Mouse (Mus musculus) granulocyte monocyte progenitor cell, adult 5-6 weeks (primary cell): ENCODE measurements around the gene Otub2. TPM values are rescaled to one million over a fixed set of nuclear protein-coding genes. Genes with fewer than 3 reads are reported as not detected.

ENCODE experiments used
- ATAC-seq: replicated peaks from 2 replicates; pipeline ENCODE4 v1.8.0; 2016; ENCODE audit warnings: mild to moderate bottlenecking, moderate TSS enrichment, inconsistent platforms; ENCODE audit not compliant: poor library complexity, severe bottlenecking
- total RNA-seq, 2 experiments: library from RNA; stranded (forward) in 1 of 2; stranded (reverse) in 1 of 2; fragments of 200-712, 200-1000 nt in 1 of 2; fragments of >200 nt in 1 of 2; fragmentation: Nextera tagmentation in 1 of 2; gene quantifications; 2 replicates each; pipeline ENCODE4 v1.2.3; 2014 to 2017

Gene Otub2
- total RNA-seq (2014; fragmentation: Nextera tagmentation) (0.56 and 0.66 TPM in 2 replicates), total RNA-seq (2017) (0.67 and 0.78 TPM in 2 replicates)

GRCm38 (mm10) chr12:103388505-103389347 lies at the start of gene Otub2:
Otub2 (plus strand) TSS chr12:103388682.
- ATAC-seq, result peak; percentile 97

DNA sequence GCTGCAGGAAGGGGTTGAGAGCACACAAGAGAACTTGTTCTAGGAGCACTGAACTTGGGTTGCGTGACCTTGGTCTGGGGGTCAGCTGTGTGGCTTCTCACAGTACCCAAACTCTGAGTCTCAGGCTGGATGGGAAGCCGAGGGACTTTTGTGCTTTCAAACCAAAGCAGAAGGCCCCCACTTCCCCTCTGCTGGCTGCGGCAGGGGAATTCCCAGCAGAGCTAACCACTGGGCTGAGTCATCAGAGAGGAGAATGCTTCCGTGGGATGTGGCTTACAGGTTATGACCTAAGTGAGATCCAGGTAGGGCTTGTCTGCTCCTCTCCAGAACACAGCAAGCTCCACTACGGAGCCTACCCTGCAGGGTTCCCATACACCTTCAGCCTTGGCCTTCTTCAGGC lies 47.3 kb upstream of the Otub2 start:
- peak; percentile 59 for ATAC-seq

DNA sequence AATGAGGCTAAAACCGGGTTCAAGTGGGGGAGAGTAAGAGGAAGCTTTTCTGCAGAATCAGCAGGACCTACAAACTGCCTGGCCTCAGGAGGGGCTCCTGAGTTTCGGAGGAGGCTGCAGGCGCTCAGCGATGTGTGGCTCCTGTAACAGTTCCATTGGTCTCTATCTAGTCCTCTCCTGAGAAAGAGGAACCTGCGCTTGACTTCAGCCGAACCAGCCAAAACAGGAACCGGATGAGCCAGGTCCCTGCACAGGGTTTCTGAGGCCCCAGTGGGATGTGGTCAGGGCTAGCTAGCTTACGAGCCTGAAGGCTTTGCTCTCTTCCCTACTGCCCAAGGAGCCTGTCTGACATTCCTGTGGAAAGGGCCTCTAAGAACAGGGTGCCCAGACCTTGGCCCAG lies 45.0 kb upstream of the Otub2 start:
- peak; percentile 86 for ATAC-seq

DNA sequence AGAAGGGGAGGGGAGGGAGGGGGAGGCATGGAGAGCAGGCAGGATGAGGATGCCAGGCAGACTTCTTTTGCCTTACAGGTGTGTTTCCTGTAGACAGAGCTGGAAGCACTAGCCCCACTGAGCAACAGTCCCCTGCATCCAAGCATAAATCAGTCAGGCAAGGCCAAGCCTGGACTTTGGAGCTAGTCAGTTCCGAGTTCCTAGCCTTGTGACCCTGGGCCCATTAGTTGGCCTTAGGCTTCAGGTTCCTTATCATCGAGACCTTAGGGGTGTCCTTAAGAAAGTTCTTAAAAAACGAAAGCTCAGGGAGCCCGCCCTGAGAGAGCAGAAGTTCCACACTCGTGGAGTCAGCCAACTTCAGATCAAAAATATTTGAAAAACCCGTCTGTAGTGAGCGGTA lies 43.5 kb upstream of the Otub2 start:
- no peak for ATAC-seq

DNA sequence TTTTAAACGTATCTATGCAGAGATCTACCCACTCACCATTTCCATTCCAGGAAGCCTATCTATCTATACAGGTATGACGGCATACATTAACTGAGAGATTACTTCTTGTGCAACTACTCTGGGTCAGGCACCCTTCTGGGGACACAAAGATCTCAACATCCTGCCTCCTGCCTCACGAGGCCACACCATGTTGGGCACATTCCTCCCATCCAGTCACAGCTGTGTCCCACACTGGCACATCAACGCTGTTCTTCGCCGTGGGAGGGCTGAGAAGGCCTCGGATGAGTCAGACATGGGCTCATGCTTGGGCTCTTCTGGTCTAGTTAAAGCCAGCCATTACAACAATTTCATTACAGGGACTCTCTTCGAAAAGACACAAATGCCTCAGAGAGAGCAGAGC lies 41.5 kb upstream of the Otub2 start:
- no peak for ATAC-seq

DNA sequence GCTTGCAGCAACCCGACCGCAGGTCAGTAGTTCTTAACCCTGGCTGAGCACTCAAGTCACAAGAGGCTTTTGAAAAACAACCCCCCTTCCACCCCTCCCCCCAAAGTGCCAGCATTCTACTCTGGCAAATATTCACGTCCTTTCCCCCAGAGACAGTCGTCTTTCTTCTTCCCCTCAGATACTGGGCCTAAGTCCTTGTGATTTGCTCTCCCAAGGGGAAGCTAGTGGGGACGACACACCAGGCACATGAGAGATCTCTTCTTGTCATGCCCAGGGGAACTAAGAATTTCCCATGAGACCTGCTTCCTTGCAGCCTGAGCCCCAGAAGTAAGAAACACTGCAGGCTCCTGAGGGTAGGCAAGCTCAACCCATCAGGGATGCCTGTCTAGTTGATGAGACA lies 41.1 kb upstream of the Otub2 start:
- no peak for ATAC-seq

- ATAC-seq, result peak; percentile 68
These were observed 40.0 kb upstream of the Otub2 start for GRCm38 (mm10) chr12:103348506-103348905.

- no peak for ATAC-seq
These were observed 35.7 kb upstream of the Otub2 start for GRCm38 (mm10) chr12:103352735-103353134.

DNA sequence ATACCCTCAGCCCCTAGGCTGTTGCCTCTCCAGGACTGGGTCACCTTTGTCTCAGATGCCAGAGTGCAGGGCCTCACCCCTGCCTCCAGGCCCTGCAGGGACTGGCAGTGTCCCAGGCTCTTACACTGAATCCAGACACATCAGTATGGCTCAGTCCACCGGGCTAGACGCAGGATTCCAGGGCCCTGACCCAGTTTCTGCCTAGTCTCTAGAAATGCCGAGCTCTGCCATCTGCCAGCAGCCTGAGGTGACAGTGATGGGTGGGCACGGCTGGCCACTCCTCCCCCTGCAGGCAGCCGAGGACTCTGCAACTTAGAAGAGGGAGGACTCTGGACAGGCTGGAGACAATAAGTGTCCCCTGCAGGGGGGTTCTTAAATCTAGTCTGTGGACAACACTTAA lies 34.9 kb upstream of the Otub2 start:
- ATAC-seq, result peak; percentile 77

DNA sequence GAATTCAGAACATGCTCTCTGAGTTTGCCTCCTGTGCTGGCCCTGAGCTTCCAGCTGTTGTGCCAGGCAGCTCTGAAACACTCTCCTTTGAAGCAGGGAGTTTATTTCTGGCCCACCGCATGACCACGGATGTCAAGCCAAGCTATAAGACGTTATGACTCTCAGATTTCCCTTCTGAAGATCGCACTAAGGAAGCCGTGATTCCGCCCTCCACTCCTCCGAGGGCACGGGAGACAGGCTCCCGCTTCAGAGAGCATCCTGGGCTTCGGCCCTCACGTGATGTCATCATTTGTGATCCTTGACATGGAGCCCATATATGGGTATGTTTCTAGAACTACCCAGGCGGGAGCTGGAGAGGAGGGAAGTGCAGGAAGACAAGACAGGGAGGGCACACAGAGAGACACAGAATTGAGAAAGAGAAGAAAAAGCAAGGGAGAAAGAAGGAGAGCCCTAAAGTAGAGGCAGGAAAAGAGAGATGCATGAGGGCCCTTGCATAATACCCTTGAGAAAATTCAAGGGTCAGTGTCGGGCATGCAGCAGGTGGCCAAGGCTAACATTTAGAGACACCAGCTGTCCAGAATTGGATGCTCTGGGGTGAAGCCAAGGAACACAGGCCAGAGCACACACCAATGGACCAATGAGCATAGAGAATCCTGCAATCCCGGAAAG lies 32.6 kb upstream of the Otub2 start, which contains the start of gene Asb2:
Asb2 (minus strand) TSS at position 256 of the 669 bp plus-strand sequence.
- no peak for ATAC-seq

DNA sequence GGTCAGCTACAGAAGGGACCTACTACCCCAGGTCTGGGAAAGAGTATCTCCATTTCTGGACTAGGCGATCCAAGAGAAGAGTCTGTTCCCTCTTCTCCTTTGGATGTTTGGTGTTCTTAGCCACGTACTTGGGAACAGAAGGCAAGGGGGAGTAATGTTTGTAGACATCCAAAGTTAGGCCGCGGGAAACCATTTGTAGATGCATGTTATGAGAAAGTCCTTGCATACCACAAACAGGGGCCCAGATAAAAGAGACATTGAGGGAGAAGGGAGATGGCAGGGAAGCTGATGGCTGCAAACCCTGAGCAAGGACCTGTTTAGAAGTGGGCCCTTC lies 32.1 kb upstream of the Otub2 start:
- no peak for ATAC-seq

DNA sequence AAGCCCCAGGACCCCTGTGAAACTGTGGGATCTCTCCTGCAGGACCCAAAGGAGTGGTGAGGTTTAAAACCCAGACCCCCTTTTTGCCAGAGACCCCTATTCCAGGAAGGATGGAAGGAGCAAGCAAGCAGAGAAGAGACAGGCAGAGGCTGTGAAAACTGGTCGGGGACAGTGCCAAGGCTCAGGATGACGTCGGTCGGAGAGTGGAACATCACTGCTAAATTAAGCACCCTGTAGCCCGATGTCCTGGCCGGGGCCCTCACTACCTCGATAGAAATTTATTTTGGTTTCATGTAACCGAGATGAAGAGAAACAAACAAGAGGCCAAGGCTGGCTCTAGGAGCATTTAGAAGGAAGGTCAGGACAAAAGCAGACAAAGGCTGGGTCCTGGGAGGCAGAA lies 30.3 kb upstream of the Otub2 start:
- ATAC-seq, result no peak

DNA sequence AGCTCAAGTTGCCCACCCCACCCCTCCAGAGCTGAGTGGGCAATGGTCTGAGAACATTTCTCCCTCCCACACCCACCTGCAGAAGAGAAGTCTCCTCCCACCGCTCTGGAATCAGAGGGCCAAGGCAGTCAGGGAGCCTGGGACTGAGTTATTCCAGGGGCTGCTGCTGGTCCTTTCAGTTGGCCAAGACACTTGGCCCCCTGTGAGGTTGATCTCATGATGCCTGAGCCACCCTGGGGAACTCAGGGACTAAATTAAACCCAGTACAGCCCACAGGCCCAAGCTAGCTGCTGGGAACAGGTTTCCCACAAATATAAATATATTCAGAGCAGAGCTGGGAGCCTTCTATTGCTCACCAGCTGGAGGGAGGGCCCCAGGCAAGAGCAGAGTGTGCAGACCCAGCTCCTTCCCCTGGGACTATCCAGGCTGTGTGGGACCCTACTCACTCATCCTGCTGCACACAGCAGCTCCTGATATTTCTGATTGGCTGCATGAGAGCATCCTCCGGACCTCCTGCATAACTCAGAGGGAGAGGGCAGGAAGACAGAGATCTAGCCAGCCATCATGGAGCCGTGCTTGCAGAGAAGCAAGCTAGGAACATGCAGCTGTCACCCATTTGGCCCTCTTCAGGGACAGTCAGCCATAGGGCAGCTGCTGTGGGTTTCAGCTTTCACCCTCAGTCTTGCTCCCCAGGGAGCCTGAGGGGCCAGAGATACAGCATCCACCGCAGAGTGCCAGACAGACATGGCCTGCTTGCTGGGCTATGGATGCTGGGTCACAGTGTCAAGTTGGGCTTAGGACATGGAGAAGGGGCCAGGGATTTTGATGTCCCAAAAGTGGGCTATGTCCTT lies 29.3 kb upstream of the Otub2 start:
- ATAC-seq, result no peak

DNA sequence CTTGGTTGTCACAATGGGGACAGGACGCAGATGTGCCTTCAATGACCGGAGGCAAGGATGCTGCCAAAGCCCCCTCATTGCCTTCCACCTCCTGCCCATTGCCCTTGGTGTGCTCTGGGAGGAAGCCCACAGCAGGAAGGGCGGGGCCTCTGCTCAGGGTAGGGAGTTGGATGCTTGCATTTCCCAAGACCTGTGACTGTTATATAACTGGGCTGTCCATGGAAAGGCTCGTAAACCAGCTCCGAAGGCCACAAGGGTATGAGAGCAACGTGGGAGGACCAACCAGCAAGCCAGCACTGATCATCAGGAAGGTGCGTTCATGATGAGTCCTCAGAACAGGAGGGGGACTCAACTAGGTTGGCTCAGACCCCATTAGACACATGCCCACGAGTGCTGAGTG lies 27.7 kb upstream of the Otub2 start:
- ATAC-seq, result no peak

- ATAC-seq, result no peak
These were observed 26.8 kb upstream of the Otub2 start for GRCm38 (mm10) chr12:103361539-103362307.

DNA sequence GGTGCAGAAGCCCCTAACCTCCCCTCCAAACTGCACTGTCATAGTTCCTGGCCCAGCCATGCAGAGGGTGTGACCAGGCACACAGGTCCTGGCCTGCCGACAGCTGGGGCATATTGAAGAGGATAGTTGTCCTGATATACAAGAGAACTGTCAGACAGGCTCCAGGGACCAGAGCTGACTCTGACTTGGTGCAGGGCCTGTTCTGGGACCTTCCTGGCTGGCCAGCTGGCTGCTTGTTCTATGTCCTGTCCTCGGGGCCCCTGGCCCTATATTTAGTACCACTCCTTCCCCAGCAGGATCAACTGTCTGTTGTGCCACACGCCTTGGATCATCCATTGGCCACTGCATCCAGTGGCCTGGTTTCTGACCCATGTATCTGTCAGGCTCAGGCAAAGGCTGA lies 26.1 kb upstream of the Otub2 start:
- ATAC-seq, result no peak

- no peak for ATAC-seq
These were observed 21.3 kb upstream of the Otub2 start for GRCm38 (mm10) chr12:103367171-103367570.

DNA sequence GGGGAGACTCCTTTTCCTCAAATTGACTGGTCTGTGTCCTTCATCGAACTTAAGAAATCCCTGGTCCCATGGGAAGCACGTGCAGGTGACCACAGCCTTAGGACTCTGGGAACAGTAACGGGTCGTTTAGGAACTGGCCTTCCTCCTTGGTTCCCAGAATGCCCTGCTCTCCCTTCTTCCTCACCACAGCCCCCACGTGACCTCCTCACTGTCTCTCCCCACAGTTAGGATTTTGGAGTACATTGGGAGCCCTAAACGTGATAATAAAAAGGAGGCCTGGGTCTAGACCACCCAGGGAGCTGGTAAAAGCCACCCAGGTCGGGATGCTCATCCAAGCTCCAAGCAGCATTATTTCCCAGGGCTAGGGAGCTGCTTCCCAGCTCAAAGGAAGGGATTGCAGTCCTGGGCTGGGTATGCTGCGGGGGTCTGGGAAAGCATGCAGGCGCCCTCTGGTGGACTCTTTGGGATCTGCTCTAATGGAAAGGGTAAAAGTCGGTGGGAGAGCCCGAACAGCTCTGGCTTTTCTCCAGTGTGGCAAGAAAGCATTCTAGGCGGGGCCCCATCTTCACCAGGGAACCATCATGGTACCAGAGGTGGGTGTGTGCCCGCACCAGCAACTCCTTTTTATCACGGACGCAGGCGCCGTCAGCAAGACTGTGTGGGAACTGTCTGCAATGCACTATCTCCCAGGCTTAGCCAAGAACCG lies 20.7 kb upstream of the Otub2 start:
- ATAC-seq, result peak; percentile 74

GRCm38 (mm10) chr12:103368326-103368669 lies 20.2 kb upstream of the Otub2 start:
- no peak; the same call in 1 of the 2 replicates for ATAC-seq

DNA sequence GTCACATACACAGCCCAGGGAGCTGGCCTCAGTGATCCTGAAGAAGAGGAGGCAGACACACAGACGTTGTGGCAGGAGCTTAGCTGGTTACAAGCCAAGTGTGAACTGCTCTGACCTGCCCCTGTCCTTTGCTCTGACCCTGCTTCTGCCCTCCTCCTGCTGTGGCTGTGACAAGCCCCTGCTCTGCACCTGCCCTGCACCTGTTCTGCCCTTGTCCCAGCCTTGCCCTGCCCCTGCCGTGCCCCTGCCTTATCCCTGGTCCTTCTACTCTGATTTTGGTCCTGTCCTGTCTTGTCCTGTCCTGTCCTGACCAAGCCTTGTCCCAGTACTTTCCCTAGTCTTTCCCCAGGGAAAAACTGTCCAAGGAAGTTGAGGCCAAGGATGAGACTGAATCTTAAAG lies 19.7 kb upstream of the Otub2 start:
- no peak for ATAC-seq
